Mouse (Mus musculus) ovary, adult 18-20 months (tissue): ENCODE data around the gene Txndc2.

Experiments used
- DNase-seq: peaks from one replicate; pipeline ENCODE4 v3.0.0; 2022; ENCODE audit warnings: low spot score, mixed read lengths

The Txndc2 gene

GRCm38 (mm10) chr17:65612391-65613141 is 29.4 kb downstream of the Txndc2 start:
- DNase-seq: no peak

GRCm38 (mm10) chr17:65611721-65612120 is 30.2 kb downstream of the Txndc2 start:
- DNase-seq: no peak

DNA sequence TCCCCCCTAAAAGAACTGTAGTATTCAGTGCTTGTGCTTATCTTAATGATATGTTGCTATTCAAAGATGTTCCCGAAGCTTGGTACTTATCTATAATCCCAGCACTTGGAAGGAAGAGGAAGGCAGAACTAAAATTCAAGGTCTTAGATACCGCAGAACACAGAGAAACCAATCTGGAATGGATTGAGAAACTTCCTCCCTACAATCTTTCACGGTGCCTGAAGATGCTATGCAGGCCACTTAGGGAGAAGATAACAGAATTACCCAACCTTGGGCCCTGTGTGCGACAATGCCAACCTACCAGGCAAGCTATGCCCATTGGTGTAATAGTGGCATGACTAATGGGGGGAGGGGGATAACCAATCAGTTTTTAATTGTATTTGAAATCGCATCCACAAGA is 33.2 kb downstream of the Txndc2 start:
- DNase-seq: no peak

GRCm38 (mm10) chr17:65608312-65608687 is 33.7 kb downstream of the Txndc2 start:
- no peak for DNase-seq

DNA sequence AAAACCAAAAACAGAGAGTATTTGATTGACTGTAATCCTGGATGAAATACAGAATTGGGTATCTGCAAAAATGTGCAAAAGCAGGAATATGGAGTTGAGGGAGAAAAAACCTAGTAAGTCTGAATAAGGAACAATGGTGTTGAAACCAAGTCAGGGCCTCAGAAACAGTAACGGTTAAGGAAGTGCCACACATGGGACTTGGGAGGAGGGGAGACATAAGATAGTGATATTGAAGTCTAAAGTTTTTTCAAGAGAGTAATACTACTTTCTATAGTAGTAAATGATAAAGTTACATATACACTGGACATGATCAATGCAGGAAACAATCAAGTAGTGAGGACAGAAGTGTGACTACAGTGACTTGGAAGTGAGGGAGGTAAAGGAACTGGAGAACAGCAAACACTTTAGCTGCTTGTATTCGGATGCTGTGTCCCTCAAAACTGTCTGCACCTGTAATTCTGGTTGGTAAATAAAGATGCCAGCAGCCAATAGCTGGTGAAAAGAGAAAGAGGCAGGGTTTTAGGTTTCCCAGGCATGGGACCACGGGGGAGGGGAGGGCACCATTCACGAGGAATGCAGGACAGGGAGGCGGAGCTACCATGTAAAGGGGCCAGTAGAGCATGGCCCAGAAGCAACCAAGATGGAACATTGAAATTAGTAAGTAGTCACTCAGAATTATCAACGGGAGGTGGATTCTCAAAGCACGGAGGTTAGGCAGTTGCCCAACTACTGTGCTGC is 34.2 kb downstream of the Txndc2 start:
- DNase-seq: no peak

GRCm38 (mm10) chr17:65606014-65606413 is 36.0 kb downstream of the Txndc2 start:
- DNase-seq: no peak

DNA sequence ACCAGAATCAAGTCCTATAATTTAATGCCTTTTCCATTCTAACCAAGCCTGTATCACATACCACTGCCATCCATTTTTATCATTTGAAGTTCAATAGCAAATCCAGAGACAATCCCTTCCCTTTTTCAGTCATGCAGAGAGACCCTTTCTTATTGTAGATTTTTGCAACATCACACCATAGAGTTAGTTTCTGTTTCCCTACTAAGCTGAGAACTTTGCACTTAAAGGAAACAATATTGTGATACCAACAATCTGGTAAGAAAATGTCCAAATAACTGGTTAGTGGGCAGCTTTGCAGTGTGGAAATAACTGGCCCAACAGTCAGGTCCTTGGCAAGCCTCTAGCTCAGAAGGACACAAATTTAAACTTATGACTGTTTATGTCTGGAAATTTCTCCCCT is 37.1 kb downstream of the Txndc2 start:
- DNase-seq: no peak

DNA sequence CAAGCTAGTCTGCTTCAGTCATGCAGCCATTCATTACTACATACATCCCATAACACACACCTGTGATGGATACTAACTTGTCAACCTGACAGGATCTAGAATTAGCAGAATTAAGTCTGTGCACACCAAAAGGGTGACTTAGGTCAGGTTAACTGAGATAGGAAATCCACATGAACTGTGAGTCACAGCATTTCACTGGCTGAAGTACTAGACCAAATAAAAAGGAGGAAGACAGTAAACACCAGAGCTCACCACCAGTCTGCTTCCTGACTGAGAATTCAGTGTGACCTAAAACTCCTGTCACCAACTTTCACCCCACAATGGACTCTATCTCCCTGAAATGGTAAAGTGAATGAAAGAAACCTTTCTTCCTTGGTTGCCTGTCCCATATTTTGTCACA is 37.7 kb downstream of the Txndc2 start:
- no peak for DNase-seq

DNA sequence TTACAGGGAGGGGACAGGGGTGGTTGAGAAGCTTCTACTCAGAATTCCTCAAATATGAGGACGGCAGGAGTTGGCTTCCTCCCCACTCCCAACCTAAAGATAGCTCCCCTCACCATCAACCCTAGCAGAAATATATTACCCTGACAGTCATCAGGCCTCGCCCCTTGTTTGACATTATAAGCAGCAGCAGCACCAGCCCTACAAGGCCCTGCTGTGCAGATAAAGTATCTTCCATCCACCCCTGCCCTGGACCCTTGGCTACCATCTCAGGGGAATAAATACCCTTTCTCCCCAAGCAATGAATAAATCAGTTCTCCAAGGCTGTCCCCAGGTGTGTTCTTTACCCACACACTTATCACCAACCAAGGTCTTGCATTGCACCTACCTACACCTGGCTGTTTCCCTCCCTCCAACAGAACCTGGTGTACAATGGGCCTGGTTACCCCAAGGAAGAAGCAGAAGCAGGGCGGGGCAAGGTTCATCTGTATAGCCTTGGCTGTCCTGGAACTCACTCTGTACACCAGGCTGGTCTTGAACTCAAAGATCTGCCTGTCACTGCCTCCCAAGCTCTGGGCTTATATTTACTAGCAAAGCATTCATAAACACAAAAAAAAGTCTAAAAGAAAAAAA is 44.0 kb downstream of the Txndc2 start:
- no peak for DNase-seq

DNA sequence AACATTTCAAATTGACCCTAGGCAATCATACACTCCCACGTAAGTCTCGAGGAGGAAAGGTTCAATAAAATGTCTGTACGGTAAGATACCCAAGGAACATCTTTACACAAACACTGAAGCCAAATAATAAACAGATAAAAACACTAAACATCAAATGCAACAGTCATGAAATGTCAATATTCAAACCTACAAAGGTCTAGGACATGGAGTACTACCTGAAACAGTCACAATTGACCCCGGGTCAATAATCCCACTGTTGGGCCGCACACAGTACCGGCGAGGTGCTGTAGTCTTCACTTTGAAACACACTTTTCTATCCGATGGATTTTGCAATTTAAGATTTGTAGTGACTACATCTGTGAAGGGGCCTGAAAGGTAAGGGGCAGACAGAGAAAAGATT is 47.3 kb downstream of the Txndc2 start:
- no peak for DNase-seq
